Mouse (Mus musculus): Measurements from ENCODE around the gene Tmem232.

DNA sequence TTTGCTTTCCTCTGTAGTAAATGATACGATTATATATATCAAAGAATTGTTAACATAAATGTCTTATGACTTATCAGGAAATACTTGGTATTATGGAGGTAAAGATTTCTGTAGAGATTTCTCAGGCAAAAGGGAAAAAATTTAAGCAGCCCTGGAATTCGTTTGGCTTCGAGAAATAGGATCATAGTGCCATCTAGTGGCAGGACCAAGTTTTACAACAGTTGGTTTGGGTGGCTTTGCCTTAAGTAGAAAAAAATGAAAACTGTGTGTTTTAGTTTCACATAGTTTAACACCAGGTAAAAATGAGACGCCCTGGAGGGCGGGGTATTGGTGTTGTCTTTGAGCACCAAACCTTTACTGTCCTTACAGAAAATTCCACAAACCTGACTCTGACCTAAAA is 22.2 kb upstream of the Tmem232 start:
- peak; percentile 71 for TF ChIP-seq CTCF (conservative IDR thresholded peaks at IDR 0.05; ENCODE audit: low read length)
- no peak for TF ChIP-seq POU5F1 (IDR thresholded peaks at IDR 0.05; ENCODE audit: borderline replicate concordance, low read length)

All from E14TG2a.4 (cell line).